Mouse (Mus musculus): ENCODE measurements around the gene Pcyt2. TPM values are rescaled to one million over a fixed set of nuclear protein-coding genes. Genes with fewer than 3 reads are reported as not detected.
A peak's percentile ranks its signal among the peaks of the same experiment; 100 is the strongest.

The Pcyt2 gene
- total and polyA plus RNA-seq, 3 experiments, result 86.7 to 87.3 TPM; not detected in 1

DNA sequence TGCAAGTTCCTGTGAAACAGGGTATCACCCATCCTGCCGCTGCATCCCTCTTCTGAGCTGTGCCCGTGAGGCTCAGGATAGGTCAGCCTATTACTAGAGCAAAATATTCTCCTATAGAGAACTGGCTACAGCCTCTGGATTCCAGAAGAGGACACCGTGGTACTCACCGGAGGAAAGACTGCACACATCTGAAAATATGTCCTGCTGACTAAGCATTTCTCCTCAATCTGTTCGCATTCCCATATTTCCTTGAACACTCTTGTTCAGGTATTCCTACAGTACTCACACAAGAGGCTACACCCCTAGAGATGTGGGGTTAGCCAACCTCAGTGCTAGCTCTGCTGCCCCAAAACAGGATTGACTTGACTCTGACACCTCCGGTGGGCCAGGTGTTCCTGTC, 49.4 kb downstream of the Pcyt2 start:
- no peak for DNase-seq (ENCODE audit: low read depth, low spot score)
- Histone ChIP-seq H3K27me3 (ENCODE audit: control insufficient read depth in 1 of 2, insufficient read depth in 2 of 2, low read length in 2 of 2) (no peaks in the 10 kb centered on the region), H3K36me3 (ENCODE audit: control insufficient read depth in 1 of 2, insufficient read depth in 2 of 2, low read length in 2 of 2) (peaks cover 19 to 41% of the 10 kb centered on the region in 2 experiments), H3K4me3 (ENCODE audit: control insufficient read depth in 1 of 2, insufficient read depth in 1 of 2, low read depth in 2 of 2, low read length in 2 of 2) (no peak overlapping the region), H3K9ac (ENCODE audit: control insufficient read depth, low read depth, low read length, poor library complexity, severe bottlenecking) (no peak overlapping the region), H3K4me1 (ENCODE audit: control insufficient read depth in 1 of 2, insufficient read depth in 2 of 2, low read length in 2 of 2) (peaks cover 0 to 14% of the 10 kb centered on the region in 2 experiments; a peak in 1 of 4 replicates), H3K27ac (ENCODE audit: control insufficient read depth, low read depth, low read length) (no peak overlapping the region), H3K79me2 (ENCODE audit: control insufficient read depth, insufficient read depth, low read length, poor library complexity) (peaks cover 32% of the 10 kb centered on the region), H3K9me3 (replicated peaks; ENCODE audit: insufficient read depth, low read length) (no peaks in the 10 kb centered on the region)
- TF ChIP-seq MXI1 (IDR thresholded peaks at IDR 0.05; ENCODE audit: low read depth, low read length), result no peak
- no peak for TF ChIP-seq USF1 (IDR thresholded peaks at IDR 0.05; ENCODE audit: low read depth, low read length)
- TF ChIP-seq MAFK (IDR thresholded peaks at IDR 0.05; ENCODE audit: borderline replicate concordance, low read depth, low read length), result peak; percentile 70

DNA sequence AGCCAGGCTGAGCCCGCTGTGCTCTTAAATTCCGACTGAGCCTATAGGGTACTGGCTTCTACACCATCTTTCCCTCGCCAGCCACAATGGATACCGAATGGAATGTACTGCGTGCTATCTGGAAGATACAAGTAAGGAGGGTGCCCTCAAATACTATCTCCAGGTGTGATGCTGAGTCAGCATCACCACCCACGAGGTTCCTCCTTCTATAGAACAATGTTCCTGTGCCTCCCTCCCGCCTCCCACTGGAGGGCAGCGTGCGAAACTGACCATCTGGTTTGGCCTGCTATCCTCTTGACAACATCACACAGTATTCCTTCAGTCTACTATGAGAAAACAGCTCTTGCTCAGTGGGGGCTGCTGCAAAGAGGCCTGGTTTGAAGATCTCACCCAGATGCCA, 52.6 kb downstream of the Pcyt2 start:
- H3K4me3 ChIP-seq (ENCODE audit: control insufficient read depth in 1 of 2, insufficient read depth in 1 of 2, low read depth in 2 of 2, low read length in 2 of 2), result no peak overlapping the region
- TF ChIP-seq HCFC1 (IDR thresholded peaks at IDR 0.05; ENCODE audit: low read depth, low read length), result no peak
- peak in 2 of 3 experiments; percentile 13; a peak in 2 of 6 replicates for TF ChIP-seq CTCF (IDR thresholded peaks at IDR 0.05 in 2 of 3, conservative IDR thresholded peaks at IDR 0.05 in 1 of 3; ENCODE audit: control insufficient read depth in 1 of 3, insufficient read depth in 1 of 3, low read depth in 2 of 3, low read length in 3 of 3, poor library complexity in 1 of 3, severe bottlenecking in 1 of 3)
- peak; percentile 91 for TF ChIP-seq MAFK (IDR thresholded peaks at IDR 0.05; ENCODE audit: borderline replicate concordance, low read depth, low read length)
- no peak for DNase-seq (ENCODE audit: low read depth, low spot score)
- peaks cover 10% of the 10 kb centered on the region; the same call in 1 of the 2 replicates for H3K79me2 ChIP-seq (ENCODE audit: control insufficient read depth, insufficient read depth, low read length, poor library complexity)
- H3K27ac ChIP-seq (ENCODE audit: control insufficient read depth, low read depth, low read length), result no peak overlapping the region
- H3K9me3 ChIP-seq (replicated peaks; ENCODE audit: insufficient read depth, low read length), result no peaks in the 10 kb centered on the region
- H3K27me3 ChIP-seq (ENCODE audit: control insufficient read depth in 1 of 2, insufficient read depth in 2 of 2, low read length in 2 of 2), result no peaks in the 10 kb centered on the region
- H3K4me1 ChIP-seq (ENCODE audit: control insufficient read depth in 1 of 2, insufficient read depth in 2 of 2, low read length in 2 of 2), result no peaks in the 10 kb centered on the region
- H3K36me3 ChIP-seq (ENCODE audit: control insufficient read depth in 1 of 2, insufficient read depth in 2 of 2, low read length in 2 of 2), result peaks cover 3 to 50% of the 10 kb centered on the region in 2 experiments; a peak in 3 of 4 replicates
- H3K9ac ChIP-seq (ENCODE audit: control insufficient read depth, low read depth, low read length, poor library complexity, severe bottlenecking), result no peak overlapping the region

DNA sequence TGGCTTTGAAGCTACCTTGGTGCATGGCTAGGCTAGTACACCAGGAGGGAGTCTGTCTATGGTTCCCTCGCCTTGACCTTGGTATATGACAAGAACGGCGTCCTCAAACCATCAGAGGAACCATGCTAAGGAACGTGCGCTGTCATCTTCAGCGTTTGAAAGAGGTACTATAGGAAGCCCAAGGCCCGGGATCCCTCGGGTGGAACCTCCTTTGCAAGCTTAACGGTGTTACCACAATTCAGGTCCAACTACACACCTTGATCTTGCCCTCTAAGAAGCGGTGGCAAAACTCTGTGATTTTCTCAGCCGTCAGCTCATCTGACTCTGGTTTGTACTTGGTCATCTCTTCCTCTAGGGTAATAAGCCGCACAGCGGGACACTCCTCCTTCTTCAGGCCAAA, 54.8 kb downstream of the Pcyt2 start:
- Histone ChIP-seq H3K9ac (ENCODE audit: control insufficient read depth, low read depth, low read length, poor library complexity, severe bottlenecking) (no peak overlapping the region), H3K27me3 (ENCODE audit: control insufficient read depth in 1 of 2, insufficient read depth in 2 of 2, low read length in 2 of 2) (no peaks in the 10 kb centered on the region), H3K79me2 (ENCODE audit: control insufficient read depth, insufficient read depth, low read length, poor library complexity) (peaks cover 3% of the 10 kb centered on the region; the same call in 1 of the 2 replicates), H3K9me3 (replicated peaks; ENCODE audit: insufficient read depth, low read length) (no peaks in the 10 kb centered on the region), H3K4me3 (ENCODE audit: control insufficient read depth in 1 of 2, insufficient read depth in 1 of 2, low read depth in 2 of 2, low read length in 2 of 2) (no peak overlapping the region), H3K27ac (ENCODE audit: control insufficient read depth, low read depth, low read length) (no peak overlapping the region), H3K36me3 (ENCODE audit: control insufficient read depth in 1 of 2, insufficient read depth in 2 of 2, low read length in 2 of 2) (peaks cover 0 to 45% of the 10 kb centered on the region in 2 experiments; a peak in 3 of 4 replicates), H3K4me1 (ENCODE audit: control insufficient read depth in 1 of 2, insufficient read depth in 2 of 2, low read length in 2 of 2) (no peaks in the 10 kb centered on the region)
- DNase-seq (ENCODE audit: low read depth, low spot score), result no peak
- TF ChIP-seq RCOR1 (IDR thresholded peaks at IDR 0.05; ENCODE audit: low read depth, low read length) (no peak), ZMIZ1 (IDR thresholded peaks at IDR 0.05; ENCODE audit: low read depth, low read length) (no peak), MAX (IDR thresholded peaks at IDR 0.05; ENCODE audit: low read length) (no peak), MYB (IDR thresholded peaks at IDR 0.05; ENCODE audit: low read depth, low read length) (no peak), RAD21 (IDR thresholded peaks at IDR 0.05; ENCODE audit: low read depth, low read length) (no peak), JUND (IDR thresholded peaks at IDR 0.05; ENCODE audit: low read depth, low read length) (no peak), MYC (IDR thresholded peaks at IDR 0.05; ENCODE audit: low read depth, low read length) (no peak), TCF12 (IDR thresholded peaks at IDR 0.05; ENCODE audit: low read depth, low read length) (no peak), GABPA (IDR thresholded peaks at IDR 0.05; ENCODE audit: low read depth, low read length) (no peak)

All from MEL (cell line).